Mouse (Mus musculus) CD4-positive, CD25-positive, alpha-beta regulatory T cell, adult 4 months (primary cell): ENCODE measurements around the gene Dlgap1. TPM values are rescaled to one million over a fixed set of nuclear protein-coding genes. Genes with fewer than 3 reads are reported as not detected.

Experiments used
- ATAC-seq: one replicate; pipeline ENCODE4 v1.8.0; 2017
- polyA plus RNA-seq, 2 experiments: library from polyadenylated mRNA; unstranded; fragments of 100-300 nt; shearing (Covaris generic); gene quantifications; one replicate each; pipeline ENCODE4 v1.2.1; 2017

The Dlgap1 gene
- polyA plus RNA-seq, 2 experiments from 2014 or later, result 0.31 TPM; not detected in 1

GRCm38 (mm10) chr17:70173916-70174315 lies 205.0 kb downstream of the Dlgap1 start:
- ATAC-seq, result no peak

- no peak for ATAC-seq
These were observed 222.4 kb downstream of the Dlgap1 start for GRCm38 (mm10) chr17:70191228-70191627.

DNA sequence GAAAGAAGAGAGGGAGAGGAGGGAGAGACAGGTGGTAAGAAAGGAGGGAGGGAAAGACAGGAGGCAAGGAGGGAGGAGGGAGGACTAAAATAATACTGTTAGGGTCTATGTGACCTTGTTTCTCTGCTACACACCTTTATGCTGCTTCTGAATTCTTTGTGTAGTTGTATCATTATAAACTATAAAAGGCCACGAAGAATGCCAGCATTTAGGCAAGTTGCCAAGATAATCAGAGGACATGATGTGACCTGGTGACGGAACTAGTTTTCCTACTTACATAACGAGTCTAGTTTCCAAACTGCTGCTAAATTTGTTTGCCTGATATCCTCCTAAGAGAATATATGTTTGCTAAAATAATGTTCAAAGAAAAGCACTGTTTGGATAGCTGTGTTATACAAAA lies 254.0 kb downstream of the Dlgap1 start:
- ATAC-seq, result no peak

DNA sequence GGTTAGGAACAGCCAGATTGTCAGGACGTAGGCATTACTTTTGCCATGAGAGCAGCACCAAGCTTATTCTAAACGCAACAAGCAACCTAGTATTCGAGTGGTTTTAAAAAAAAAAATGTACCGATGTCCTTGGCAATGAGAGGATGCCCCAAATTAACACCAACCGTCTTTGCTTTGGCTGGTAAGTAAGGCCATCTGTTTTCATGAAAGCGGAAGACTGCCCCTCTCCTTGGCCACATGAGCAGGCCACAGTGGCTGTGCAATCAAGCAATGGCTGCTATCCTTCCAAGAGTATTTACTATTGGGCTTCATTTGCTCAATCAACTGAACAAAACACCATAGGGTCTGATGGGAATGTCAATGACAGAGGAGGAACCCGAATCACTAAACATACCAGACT lies 278.5 kb downstream of the Dlgap1 start:
- ATAC-seq, result no peak

DNA sequence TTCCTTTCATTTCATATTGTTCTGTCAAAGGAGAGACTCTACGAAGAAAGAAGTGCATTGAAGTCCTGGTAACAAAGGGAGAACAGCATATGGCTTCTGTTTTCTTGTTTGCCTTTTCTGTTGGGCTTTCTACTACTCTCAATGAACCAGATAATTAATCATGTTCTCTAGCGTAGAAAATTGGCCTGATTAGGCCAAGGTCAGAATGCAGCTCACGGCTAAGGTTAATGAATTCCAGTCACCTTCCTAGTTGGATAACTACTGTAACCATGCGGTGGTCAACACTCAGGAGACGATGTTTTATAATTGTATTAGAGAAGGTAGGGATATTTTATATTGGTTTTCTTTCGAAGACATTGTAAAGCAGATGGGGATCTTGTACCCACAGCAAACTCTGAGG lies 279.4 kb downstream of the Dlgap1 start:
- ATAC-seq, result no peak

GRCm38 (mm10) chr17:70252476-70252875 lies 283.6 kb downstream of the Dlgap1 start:
- ATAC-seq, result no peak

DNA sequence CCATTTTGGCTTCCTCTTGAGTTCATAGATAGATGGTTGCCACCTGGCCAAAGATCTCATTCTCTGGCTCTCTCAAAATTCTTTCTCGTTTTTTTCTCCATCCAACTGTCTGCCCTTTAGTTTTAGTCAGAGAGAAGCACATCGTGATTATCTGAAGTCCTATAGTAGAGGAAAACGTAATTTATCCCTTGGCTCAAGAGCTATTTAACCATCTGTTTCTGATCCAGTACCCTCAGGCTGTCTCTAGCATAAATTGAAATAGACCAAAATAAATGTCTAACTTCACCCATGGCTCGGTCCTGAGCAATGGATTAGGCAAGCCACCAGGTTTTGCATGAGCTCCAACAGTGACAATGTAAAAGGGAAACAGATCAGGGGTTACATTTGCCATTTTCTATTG lies 287.5 kb downstream of the Dlgap1 start:
- ATAC-seq, result no peak

- no peak for ATAC-seq
These were observed 294.3 kb downstream of the Dlgap1 start for GRCm38 (mm10) chr17:70263156-70263555.

DNA sequence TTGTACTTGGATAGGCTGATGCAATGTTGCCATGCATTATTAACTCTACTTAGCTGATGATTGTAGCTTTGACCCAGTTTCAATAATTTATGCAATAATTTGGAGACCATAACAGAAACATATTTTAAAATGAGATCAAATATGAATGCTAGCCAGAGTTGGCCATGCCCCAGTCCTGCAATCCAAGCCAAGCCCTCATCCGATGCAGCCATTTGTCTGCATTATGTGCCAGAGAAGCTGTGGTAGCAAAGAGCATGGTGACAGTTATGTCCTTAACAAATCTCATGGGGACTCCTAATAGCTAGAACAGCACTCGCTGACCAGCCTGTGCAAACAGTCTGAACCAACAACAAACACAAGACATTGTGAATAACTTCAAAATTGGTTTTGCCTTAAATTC lies 303.3 kb downstream of the Dlgap1 start:
- ATAC-seq, result no peak

DNA sequence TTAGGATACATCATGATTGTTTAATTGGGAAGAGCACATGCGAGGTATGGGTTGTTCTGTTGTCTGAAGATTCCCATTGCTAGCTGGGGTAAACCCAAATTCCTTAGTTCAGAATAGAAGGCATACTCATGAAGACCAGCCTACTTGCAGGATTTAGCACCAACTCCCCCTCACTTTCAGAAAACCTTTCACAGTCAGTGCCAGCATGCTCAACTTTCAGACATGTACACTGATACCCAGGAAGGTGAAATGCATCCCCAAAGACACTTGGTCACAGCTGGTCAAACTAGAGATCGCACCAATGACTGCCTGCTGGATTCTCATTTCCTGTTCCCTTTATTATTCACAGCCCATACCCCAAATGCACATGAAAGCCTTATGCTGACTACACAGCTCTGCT lies 318.8 kb downstream of the Dlgap1 start:
- no peak for ATAC-seq

DNA sequence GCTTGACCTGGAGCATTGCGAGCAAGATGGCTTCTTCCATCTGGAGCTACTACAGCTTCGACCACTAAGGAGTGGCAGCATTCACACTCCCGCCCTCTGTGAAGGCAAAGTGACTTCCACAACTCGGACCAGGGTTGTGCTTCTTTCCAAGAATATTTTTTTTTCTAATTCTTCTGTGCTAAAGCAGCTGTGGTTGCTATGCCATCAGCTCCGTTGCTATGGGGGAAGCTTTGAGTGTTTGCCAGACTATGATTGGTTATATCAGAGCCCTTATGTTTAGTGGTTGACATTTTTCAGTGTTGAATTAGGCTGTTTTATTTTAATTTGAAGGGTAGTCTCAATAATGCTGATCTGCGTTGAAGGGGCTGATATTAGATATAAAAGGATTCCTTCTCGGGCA lies 325.2 kb downstream of the Dlgap1 start:
- no peak for ATAC-seq

DNA sequence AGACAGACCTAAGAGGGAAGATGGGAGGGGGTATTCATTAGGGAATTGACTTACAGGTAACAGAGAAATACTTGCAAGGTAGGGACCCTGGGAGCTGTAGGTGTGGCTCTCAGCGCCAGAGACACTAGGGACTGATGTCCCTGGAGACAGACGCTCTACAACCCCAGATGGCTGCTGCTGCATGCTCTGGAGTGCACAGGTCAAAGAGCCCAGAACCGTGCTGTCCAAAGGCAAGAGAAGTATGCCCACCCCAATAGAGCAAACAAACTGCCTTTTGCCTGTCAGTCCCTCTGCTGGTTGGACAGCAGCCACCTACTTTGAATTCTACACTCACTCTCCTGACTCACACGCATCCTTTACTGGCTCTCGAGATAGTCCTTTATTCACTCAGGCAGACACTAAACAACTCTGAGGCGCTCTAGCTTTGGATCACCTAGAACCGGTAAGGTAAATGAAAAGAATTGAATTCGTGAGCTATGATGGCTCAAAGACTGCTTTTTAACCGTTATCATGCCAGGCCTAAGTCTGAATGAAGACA lies 333.1 kb downstream of the Dlgap1 start:
- no peak for ATAC-seq

DNA sequence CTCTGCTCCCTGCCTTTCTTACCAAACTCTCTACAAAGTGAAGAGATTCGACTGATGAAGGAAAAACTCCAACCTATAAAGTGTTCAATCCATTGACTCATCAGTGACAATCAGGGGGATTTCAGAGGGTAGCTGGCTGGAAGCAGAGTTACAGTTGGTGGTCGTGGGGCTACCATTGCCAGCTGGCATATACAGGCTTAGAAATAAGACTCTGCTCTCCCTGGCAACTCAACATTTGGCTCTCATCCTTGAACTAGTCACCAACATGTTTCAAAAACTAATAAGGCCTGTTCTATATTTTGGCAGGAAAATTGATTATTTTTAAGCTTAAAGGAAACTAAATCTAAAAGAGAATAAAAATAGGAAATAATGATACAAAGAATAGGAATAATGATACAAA lies 333.8 kb downstream of the Dlgap1 start:
- no peak for ATAC-seq

DNA sequence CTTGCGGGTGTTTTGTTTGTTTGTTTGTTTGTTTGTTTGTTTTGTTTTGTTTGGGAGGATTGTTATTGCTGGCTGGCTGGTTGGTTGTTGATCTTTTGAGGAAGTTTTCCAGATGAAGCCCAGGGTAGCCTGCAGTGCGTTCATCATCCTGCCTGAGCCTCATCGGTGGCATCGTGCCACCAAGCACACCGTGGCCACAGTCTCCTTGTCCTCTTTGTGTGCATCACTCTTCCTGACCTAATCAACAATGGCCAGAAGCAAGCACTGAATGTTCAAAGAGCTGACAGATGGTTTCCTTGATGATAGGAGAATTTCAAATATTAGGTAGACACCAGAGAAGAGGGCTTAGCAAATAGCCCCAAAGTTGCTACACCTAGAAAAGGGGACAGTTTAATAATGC lies 336.1 kb downstream of the Dlgap1 start:
- no peak for ATAC-seq

DNA sequence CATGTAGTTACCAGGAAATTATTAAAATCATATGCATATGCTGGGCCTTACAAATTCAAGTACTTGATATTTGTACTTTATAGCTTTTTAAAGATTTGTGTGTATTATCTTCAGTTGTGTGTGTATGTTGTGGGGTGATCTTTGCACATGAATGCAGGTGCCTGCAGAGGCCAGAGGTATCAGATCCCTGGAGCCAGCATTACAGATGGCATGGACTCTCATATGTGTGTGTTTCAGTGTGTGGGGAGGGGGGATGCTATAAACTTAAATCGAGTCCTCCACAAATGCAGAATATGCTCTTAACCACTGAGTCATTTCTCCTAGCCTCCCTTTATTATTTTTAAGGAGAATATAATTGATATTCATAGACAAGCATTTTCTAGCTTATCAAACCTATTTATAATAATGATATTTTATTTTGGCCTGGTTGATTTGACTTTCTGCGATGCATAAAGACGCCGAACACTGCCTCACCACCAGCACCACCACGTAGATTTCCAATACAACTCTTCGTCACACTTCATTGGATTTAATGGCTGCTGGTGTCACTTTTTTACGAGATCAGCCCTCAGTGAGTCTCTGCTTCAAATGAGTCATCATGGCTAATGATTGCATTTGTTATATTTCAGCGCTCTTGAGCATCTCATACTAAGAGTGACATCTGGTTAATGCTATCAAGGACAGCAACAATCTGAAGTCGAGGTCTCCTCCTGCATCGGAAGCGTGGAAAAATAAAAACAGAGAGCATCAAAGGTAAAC lies 338.7 kb downstream of the Dlgap1 start:
- no peak for ATAC-seq

DNA sequence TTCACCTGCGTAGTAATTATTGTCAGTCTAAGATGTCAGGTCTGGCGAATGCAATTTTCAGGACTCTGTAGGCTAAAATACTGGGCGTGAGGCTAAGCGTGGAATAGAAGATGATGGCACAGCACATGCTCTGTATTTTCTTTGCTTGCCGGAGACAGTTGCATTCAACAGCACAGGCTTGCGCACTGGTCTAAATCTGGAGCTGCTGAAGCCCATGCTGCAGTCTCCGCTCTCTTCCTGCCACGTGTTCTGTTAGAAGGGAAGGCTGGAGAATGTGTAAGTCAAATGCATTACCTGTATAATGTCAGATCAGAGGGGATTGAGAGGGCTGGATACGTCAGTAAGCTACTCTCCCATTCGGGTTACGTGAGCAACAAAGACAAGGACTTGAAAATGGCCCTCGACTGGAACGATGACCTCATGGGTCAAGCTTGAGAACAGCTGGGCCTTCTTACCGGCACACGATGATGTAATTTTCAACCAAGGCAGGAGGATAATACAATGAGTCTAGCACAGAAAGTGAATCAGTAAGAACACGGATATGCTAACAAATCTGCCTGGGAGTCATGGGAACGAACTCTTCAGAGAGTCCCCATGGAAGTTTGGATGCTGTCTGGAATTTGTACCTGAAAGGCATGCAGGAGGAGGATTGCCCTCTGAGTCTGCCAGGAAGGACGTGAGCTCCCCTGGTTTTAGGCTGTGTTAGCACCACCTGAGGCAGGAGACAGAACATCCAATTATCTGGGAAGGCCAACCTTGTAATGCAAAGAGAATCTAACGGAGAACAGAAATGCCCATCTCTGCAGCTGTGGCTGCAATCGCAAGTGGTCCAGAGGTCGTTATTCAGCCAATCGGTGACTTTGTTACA lies 339.7 kb downstream of the Dlgap1 start:
- ATAC-seq, result no peak

GRCm38 (mm10) chr17:70316327-70316726 lies 347.5 kb downstream of the Dlgap1 start:
- no peak for ATAC-seq

GRCm38 (mm10) chr17:70317779-70318178 lies 348.9 kb downstream of the Dlgap1 start:
- no peak for ATAC-seq

DNA sequence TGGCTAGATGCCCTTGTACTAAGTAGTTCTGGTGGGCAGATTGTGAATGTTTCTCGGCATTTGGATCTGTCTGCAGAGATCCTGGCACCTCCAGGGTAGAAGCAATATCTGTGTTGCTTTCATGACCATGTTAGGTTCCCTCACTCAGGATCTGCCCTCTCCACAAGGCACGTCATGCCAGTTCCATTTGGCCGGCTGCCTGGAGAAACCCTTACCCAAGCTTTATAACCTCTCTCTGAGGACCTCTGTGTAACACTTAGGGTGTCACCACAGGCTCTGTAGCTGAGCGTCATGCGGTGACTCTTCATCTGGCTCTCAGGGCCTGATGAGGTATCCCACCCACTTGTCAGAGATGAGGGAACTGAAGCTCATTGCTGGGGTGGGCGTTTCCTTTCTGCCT lies 353.1 kb downstream of the Dlgap1 start:
- no peak for ATAC-seq

GRCm38 (mm10) chr17:70333440-70333839 lies 364.6 kb downstream of the Dlgap1 start:
- no peak for ATAC-seq

GRCm38 (mm10) chr17:70334171-70334570 lies 365.3 kb downstream of the Dlgap1 start:
- no peak for ATAC-seq

DNA sequence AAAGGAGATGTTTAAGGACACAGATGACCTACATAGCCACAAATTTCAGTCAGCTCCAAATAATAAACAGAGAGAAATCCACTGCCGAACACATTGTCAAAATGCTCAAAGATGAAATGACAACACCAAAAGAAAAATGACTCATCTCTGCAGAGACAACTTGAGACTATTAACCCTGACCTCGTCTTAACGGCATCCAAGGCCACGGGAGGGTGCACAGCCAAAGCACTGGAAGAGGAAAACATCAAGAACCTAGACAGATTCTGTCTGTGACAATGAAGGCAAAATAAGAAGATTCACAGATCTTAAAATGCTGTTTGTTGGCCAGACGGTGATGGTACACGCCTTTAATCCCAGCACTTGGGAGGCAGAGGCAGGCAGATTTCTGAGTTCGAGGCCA lies 370.9 kb downstream of the Dlgap1 start:
- ATAC-seq, result no peak

GRCm38 (mm10) chr17:70341230-70341629 lies 372.4 kb downstream of the Dlgap1 start:
- no peak for ATAC-seq

DNA sequence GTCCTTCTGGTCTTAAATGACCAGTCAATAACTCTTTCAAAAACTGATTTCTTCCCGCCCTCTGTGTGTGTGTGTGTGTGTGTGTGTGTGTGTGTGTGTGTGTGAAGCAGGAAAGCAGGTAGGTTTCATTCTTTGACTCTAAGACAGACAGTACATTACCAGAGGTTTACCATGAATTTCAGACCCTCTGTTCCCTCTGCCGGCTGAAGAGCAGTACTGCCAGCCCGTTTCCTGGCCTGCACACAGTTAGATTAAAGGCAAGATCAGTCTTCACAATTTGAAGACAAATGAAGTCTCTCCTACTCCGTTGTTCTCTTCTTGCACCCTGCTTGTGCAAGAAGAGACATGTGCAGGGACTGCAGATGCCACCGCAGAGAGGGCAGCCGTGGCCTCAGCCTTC lies 373.0 kb downstream of the Dlgap1 start:
- no peak for ATAC-seq
